Mouse (Mus musculus): ENCODE data around the gene Atp5d. TPM values are rescaled to one million over a fixed set of nuclear protein-coding genes. Genes with fewer than 3 reads are reported as not detected.

Gene Atp5d
- polyA plus RNA-seq, 1 experiment, result 1,395 TPM

DNA sequence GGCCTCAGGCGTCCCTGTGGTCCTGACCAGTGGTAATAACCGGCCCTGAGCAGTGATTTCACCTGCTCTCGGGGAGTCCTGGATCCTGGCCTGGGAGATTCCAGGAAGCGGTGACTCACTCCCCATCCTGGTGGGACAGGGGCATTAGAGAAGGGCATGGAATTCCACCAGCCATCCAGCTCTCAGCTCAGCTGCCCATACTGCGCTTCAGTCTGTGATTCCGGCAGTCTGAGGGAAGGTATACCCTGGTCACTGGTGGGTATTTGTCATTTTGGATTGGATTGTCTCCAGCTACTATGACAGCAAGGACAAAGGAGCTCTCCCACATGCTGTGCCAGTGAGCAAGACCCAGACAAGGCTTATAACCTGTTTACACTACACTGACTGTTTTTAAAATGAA lies 30.8 kb upstream of the Atp5d start:
- Histone ChIP-seq H3K4me1 (ENCODE audit: control insufficient read depth, insufficient read depth, insufficient read length, low read length) (peaks cover 9% of the 10 kb centered on the region; the same call in 1 of the 2 replicates), H3K27ac (replicated peaks; ENCODE audit: low read depth, low read length) (no peak overlapping the region), H3K4me3 (ENCODE audit: insufficient read depth, low read depth, low read length) (no peak overlapping the region)

DNA sequence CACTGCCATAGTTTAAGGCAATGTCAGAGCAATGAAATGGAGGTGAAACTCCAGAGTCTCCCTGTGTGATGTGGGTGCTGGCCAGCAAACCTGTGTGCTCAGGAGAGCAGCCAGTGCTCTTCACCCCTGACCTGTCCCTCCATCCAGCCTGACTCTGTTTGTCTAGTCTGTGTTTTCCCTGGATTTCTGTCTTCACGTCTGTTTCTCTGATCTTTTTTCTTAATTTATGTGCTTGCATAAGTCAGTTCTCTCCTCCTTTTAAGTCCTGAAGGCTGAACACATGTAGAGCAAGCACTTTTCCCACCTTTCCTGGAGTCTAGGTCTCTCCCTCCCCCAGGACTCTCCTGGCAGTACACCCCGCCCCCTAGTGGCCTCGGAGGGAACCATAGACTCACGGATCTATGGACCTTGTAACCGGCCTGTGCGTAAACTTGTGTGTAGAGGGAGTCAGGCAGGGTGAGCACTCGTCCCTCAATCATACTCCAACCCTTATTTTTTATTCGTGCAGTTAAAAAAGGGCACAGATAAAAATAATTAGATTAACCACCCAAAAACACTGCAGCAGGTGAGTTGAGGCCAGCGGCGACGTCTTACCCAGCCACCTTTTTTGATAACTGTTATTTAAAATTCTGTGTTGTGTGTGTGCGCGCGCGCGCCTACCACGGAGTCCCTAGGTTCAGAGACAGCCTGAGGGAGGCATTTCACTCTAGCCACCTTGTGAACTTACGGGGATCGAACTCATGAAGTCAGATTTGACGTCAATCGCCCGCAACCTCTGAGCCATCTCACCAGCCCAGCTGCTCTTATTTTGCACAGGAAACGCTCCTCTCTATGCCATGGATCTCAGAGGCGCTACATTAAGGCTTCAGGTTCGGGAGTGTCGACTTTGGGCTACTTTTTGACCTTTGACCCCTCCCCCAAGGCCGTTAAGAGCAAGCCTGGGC lies 23.8 kb upstream of the Atp5d start:
- peaks cover 12% of the 10 kb centered on the region for H3K4me1 ChIP-seq (ENCODE audit: control insufficient read depth, insufficient read depth, insufficient read length, low read length)
- H3K27ac ChIP-seq (replicated peaks; ENCODE audit: low read depth, low read length), result peak overlapping the region; percentile 77
- peak overlapping the region; percentile 61 for H3K4me3 ChIP-seq (ENCODE audit: insufficient read depth, low read depth, low read length)

DNA sequence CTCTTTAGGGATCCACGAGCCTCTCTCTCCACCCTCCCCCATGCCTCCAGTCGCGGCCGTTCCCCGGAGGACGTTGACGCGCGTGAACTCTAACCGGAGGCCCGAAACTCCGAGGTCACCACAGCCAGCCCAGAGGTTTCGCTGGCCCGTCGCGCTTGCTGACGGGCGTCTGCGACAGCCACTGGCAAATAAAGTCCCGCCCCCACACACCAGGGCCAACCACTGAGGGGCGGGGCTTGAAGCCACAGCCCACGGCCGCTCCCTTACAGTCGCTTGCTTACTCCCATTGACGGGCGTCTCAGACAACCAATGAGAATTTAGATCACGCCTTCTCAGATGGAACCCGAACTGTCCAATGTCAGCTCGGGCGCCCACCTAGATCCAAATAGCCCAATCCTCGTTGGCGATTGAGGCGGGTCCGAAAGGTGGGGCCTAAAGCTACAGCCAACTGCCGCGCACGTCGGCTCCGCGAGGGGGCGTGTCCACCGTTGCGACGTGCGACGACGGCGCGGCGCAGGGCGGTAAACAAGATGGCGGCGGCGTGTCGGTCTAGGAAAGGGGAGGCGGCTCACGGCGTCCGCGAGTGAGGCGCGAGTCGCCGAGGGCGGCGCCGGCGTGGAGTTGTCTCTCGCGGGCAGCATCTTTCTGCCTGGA lies 23.0 kb upstream of the Atp5d start, which contains the start of gene Stk11:
Stk11 (plus strand) TSS at position 514 of the 654 bp plus-strand sequence.
- Histone ChIP-seq H3K4me3 (ENCODE audit: insufficient read depth, low read depth, low read length) (peak within 1 kb of the TSS; percentile 92), H3K27ac (replicated peaks; ENCODE audit: low read depth, low read length) (peak within 1 kb of the TSS; percentile 78), H3K4me1 (ENCODE audit: control insufficient read depth, insufficient read depth, insufficient read length, low read length) (peaks cover 12% of the 10 kb centered on the region)

DNA sequence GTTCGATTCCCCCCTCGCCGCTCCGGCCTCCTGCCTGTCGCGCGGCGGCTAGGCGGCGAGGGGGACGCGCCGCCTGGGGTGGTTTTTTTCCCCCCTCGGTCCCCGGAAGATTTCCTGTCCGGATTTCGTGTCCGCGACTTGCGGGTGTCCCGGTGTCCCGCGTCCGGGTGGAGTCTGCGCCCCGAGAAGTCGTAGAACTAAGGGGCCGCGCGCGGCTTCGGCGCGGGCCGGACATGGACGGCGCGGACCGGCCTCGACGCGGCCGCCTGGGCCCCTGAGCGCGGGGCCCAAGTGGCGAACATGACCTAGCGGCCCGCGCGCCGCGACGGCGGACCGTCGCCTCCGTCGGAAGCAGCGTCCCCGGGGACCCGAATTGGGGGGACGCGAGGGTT lies 22.5 kb upstream of the Atp5d start:
- H3K4me3 ChIP-seq (ENCODE audit: insufficient read depth, low read depth, low read length), result peak overlapping the region; percentile 92
- H3K4me1 ChIP-seq (ENCODE audit: control insufficient read depth, insufficient read depth, insufficient read length, low read length), result peaks cover 12% of the 10 kb centered on the region
- H3K27ac ChIP-seq (replicated peaks; ENCODE audit: low read depth, low read length), result peak overlapping the region; percentile 78

DNA sequence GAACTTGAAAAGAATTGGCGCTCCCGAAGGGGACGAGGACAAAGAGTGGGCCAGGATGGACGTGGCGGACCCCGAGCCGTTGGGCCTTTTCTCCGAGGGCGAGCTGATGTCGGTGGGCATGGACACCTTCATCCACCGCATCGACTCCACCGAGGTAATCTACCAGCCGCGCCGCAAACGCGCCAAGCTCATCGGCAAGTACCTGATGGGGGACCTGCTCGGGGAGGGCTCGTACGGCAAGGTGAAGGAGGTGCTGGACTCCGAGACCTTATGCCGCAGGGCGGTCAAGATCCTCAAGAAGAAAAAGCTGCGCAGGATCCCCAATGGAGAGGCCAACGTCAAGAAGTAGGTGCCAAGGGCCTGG lies 21.9 kb upstream of the Atp5d start:
- peak overlapping the region; percentile 92 for H3K4me3 ChIP-seq (ENCODE audit: insufficient read depth, low read depth, low read length)
- H3K27ac ChIP-seq (replicated peaks; ENCODE audit: low read depth, low read length), result peak overlapping the region; percentile 78
- H3K4me1 ChIP-seq (ENCODE audit: control insufficient read depth, insufficient read depth, insufficient read length, low read length), result peaks cover 12% of the 10 kb centered on the region

DNA sequence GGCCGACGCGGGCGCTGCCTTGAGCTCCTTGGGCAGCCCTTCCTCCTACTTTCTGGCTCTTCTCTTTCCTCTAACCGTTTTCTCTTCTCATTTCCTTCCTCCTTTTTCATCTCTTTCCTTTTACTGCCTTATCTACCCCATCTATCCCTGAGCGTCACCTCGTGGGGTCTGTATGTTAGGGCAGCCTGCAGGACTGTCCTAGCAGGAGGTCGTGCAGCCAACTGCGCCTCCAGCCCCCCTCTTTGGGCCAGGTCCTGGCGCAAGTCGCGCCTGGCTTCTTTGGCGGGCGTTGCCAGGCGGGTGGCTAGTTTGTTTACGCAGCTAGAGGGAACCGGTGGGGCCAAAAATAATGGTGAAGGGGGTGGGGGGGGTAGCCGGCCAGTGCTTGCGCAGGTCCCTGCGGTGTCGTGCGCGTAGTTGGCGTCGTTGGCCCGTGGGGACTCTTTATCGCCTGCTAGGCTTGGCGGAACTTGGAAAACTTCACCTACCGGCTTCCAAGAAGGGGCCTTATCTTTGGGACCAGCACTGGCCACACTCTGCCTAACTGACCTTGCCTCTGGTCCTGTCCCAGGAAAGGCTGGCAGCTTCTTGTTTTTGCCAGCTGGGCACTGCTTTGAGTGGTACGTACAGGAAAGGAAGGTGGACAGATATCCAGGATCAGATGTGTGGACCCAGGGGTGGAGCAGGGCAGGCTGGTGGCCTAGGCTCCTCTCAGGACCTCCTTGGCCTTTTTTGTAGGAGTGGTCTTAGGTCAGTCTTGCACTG lies 21.3 kb upstream of the Atp5d start:
- peak overlapping the region; percentile 78 for H3K27ac ChIP-seq (replicated peaks; ENCODE audit: low read depth, low read length)
- peak overlapping the region; percentile 92 for H3K4me3 ChIP-seq (ENCODE audit: insufficient read depth, low read depth, low read length)
- peaks cover 12% of the 10 kb centered on the region for H3K4me1 ChIP-seq (ENCODE audit: control insufficient read depth, insufficient read depth, insufficient read length, low read length)

DNA sequence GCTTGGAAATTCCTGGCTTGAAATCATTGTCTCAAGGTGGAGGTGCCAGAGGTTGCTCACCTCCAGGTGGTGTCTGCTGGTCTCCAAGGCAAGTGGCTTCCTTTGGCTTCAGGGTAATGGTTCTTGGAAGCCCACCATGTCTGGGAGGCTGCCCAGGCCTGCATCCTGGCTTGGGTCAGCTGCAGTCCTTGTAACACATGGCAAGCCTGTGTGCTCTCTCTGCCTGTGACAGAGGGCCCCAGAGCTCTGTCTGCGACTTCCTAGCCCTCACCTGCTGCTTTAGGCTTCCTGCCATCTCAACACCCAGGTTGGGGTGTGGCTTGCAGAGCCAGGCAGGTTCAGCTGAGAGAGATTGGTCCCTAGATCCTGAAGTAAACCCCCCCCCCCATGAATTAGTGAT lies 20.7 kb upstream of the Atp5d start:
- Histone ChIP-seq H3K4me1 (ENCODE audit: control insufficient read depth, insufficient read depth, insufficient read length, low read length) (peaks cover 12% of the 10 kb centered on the region), H3K4me3 (ENCODE audit: insufficient read depth, low read depth, low read length) (peak overlapping the region; percentile 92), H3K27ac (replicated peaks; ENCODE audit: low read depth, low read length) (no peak overlapping the region)

DNA sequence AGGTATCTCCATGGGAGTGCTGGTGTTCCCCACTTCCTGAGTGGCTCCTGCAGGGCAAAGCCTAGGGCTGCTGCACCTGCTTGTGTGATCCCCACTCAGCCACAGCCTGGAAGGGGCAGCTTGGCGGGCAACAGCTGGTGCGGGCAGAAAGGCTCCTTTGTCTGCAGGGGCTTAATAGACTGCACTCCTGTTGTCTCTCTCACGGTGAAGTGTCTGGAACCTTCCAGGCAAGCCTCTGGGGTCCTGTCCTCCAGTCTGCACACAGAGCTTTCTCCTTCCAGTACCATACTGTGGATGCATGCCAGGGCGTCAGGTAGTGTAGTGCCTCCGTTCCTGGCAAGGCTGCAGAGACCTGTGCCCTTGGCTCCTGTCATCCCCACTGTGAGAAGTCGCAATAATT lies 19.9 kb upstream of the Atp5d start:
- no peak overlapping the region for H3K4me3 ChIP-seq (ENCODE audit: insufficient read depth, low read depth, low read length)
- peaks cover 12% of the 10 kb centered on the region for H3K4me1 ChIP-seq (ENCODE audit: control insufficient read depth, insufficient read depth, insufficient read length, low read length)
- no peak overlapping the region for H3K27ac ChIP-seq (replicated peaks; ENCODE audit: low read depth, low read length)

DNA sequence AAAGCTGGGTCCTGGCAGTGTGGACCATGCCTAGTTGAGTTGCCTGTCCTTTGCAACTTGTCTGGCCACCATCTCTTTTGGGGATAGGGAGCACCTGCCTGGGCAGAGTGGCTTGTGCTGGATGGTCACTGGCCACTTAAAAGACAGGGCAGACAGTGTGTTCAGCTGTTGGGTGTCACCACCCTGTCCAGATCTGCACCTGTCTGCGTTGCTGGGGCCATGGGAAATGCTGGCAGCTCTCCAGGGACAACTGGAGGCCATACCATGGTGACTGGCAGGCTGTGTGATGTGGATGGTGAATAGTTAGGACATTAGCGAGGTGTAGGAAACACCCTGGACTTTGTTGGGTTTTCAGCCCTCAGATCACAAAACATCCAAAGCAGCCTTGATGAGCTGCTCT lies 18.3 kb upstream of the Atp5d start:
- no peak overlapping the region; the same call in 1 of the 2 replicates for H3K4me3 ChIP-seq (ENCODE audit: insufficient read depth, low read depth, low read length)
- no peak overlapping the region for H3K27ac ChIP-seq (replicated peaks; ENCODE audit: low read depth, low read length)
- peaks cover 12% of the 10 kb centered on the region for H3K4me1 ChIP-seq (ENCODE audit: control insufficient read depth, insufficient read depth, insufficient read length, low read length)

DNA sequence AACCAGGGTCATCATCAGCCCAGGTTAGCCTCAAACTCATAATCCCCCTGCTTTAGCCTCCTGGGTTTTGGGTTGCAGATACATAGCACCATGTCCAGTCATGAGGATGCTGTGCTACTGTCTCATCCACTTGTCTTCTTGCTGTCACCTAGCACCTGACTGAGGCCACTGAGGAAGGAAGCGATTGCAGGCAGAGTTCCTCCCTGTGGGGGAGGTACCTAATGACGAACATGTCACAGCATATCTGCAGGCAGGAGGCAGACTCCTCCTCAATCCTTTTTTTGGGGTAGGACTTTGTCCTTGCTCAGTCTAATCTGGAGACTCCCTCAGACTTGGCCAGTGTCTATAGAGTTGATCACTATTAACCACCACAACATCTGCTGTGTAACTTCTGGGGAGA lies 16.8 kb upstream of the Atp5d start:
- Histone ChIP-seq H3K27ac (replicated peaks; ENCODE audit: low read depth, low read length) (no peak overlapping the region), H3K4me3 (ENCODE audit: insufficient read depth, low read depth, low read length) (no peak overlapping the region), H3K4me1 (ENCODE audit: control insufficient read depth, insufficient read depth, insufficient read length, low read length) (peaks cover 12% of the 10 kb centered on the region)

DNA sequence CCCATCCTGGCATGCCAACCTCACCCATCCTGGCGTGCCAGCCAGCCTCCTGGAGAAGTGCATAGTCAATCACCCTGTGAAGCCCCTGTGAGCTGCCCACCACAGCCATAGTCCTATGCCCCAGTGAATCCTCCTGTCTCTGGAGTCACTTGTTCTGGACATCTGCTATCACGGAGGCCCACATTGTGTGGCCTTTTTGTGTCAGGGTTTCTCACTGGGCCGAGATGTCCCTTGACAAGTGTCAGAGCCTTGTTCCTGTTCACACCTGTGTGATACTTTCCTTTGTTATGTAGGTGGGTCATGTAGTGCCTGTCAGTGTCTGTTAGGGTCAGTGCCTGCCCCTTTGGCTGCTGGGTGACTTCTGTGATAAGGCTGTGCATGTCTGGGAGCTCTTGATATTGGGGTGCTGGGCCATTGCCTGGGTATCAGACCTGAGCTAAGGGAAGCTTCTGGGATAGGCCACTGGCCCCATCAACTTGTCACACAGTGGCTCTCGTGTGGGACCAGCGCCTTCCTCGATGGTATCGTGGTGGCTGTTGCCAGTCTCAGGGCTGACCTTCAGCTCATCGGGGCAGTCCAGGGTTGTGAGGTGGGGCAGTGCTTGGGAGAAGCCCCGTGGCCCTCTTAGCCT lies 14.4 kb upstream of the Atp5d start:
- Histone ChIP-seq H3K4me3 (ENCODE audit: insufficient read depth, low read depth, low read length) (no peak overlapping the region), H3K27ac (replicated peaks; ENCODE audit: low read depth, low read length) (no peak overlapping the region), H3K4me1 (ENCODE audit: control insufficient read depth, insufficient read depth, insufficient read length, low read length) (no peaks in the 10 kb centered on the region; the same call in 1 of the 2 replicates)

DNA sequence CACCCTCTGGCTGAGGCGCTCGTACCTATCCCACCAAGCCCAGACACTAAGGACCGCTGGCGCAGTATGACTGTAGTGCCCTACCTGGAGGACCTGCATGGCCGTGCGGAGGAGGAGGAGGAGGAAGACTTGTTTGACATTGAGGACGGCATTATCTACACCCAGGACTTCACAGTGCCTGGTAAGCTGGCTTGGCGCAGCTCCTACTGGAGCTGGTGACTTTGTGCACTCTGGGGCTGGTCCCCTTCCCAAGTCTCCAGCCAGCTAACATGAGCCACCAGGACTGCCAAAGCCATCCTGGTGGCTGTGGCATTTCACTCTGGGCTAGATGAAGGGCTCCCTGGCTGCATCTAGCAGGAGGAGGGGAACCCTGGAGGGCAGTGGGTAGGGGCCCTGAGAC lies 10.5 kb upstream of the Atp5d start:
- Histone ChIP-seq H3K27ac (replicated peaks; ENCODE audit: low read depth, low read length) (no peak overlapping the region), H3K4me3 (ENCODE audit: insufficient read depth, low read depth, low read length) (no peak overlapping the region), H3K4me1 (ENCODE audit: control insufficient read depth, insufficient read depth, insufficient read length, low read length) (no peaks in the 10 kb centered on the region)

DNA sequence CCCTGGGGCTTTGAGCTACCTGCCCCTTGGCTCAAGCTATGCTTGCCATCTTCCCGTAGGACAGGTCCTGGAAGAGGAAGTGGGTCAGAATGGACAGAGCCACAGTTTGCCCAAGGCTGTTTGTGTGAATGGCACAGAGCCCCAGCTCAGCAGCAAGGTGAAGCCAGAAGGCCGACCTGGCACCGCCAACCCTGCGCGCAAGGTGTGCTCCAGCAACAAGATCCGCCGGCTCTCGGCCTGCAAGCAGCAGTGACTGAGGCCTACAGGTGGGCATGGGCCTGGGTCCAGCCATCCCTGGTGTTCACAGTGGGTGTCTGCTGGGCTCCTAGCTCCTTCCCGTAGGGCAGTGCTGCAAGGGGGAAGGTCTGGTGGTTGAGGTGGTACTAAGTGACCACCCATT lies 8.6 kb upstream of the Atp5d start:
- no peak overlapping the region for H3K4me3 ChIP-seq (ENCODE audit: insufficient read depth, low read depth, low read length)
- 0 out of 2 replicates have a peak, but pooled peaks cover 2% of the 10 kb centered on the region for H3K4me1 ChIP-seq (ENCODE audit: control insufficient read depth, insufficient read depth, insufficient read length, low read length)
- no peak overlapping the region for H3K27ac ChIP-seq (replicated peaks; ENCODE audit: low read depth, low read length)

DNA sequence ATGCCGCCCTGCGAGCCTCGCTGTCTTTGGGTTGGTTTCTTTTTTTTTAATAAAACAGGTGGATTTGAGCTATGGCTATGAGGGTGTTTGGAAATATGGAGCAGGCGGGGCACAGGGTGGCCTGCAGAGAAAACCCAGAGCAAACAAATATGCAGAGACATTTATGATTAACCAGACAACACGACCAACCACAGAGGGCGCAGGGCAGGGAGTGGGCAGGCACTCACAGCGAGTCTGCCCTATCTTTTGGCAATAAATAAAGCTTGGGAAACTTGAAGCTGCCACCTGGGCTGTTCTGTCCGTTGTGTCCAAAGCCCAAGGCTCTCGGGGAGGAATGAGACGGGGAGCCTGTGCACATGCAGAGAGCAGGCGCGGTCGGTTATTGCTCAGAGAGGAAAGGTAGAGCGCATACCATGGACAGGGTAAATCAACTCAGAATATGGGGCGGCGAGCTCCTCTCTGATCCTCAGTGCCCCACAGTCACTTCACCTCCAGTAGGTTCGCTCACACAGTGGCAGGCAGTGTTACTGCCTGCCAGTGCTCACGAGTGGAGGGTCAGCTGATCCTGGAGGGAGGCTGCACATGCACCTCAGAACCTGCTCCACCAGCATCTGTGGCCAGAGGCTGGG lies 7.9 kb upstream of the Atp5d start:
- Histone ChIP-seq H3K27ac (replicated peaks; ENCODE audit: low read depth, low read length) (no peak overlapping the region), H3K4me1 (ENCODE audit: control insufficient read depth, insufficient read depth, insufficient read length, low read length) (peaks cover 2% of the 10 kb centered on the region; the same call in 1 of the 2 replicates), H3K4me3 (ENCODE audit: insufficient read depth, low read depth, low read length) (no peak overlapping the region)
